Mouse (Mus musculus): Measurements from ENCODE around the gene Mdp1. TPM values are rescaled to one million over a fixed set of nuclear protein-coding genes. Genes with fewer than 3 reads are reported as not detected.

Gene Mdp1
- 10 to 100 TPM; 59.0 to 65.8 (median 62.3) TPM for total RNA-seq (2022)

- DNase-seq = peak; percentile 66
Observed at GRCm38 (mm10) chr14:55659960-55660573, at the start of gene Mdp1. Gene Mdp1 (minus strand): TSS chr14:55660508.

- DNase-seq = no peak
Observed at GRCm38 (mm10) chr14:55709509-55709908, 49.2 kb upstream of the Mdp1 start.

DNA sequence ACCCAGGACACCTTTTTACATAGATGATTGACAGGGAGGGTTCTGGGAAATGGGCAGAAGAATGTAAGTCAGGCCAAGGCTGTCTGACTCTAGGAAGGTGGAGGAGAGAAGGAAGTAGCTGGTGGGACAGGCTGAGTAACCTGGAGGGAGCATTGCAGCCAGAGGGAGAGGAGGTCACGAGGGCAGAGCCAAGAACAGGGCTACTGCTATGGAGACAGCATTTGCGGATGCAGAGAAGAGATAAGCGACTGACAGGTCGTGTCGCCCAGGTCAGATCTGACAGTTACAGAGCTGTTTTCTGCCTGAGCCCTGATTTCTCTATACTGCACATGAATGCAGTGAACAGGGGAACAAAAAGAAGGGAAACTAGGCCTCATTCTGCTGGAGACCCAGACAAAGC lies 47.1 kb upstream of the Mdp1 start:
- no peak for DNase-seq

- no peak for DNase-seq
Observed at GRCm38 (mm10) chr14:55706051-55706600, 45.8 kb upstream of the Mdp1 start.

GRCm38 (mm10) chr14:55702761-55703160 lies 42.5 kb upstream of the Mdp1 start:
- DNase-seq = no peak

GRCm38 (mm10) chr14:55701131-55701530 lies 40.8 kb upstream of the Mdp1 start:
- no peak for DNase-seq

GRCm38 (mm10) chr14:55697226-55697625 lies 36.9 kb upstream of the Mdp1 start:
- DNase-seq = no peak

- no peak for DNase-seq
Observed at GRCm38 (mm10) chr14:55689433-55689832, 29.1 kb upstream of the Mdp1 start.

GRCm38 (mm10) chr14:55682118-55682493 lies 21.8 kb upstream of the Mdp1 start:
- DNase-seq = no peak

GRCm38 (mm10) chr14:55681160-55682117 lies 21.1 kb upstream of the Mdp1 start, which contains the start of gene Tinf2:
Gene Tinf2 (minus strand): TSS chr14:55681820.
- peak; percentile 94 for DNase-seq

- no peak for DNase-seq
Observed at GRCm38 (mm10) chr14:55677615-55678014, 17.3 kb upstream of the Mdp1 start.

DNA sequence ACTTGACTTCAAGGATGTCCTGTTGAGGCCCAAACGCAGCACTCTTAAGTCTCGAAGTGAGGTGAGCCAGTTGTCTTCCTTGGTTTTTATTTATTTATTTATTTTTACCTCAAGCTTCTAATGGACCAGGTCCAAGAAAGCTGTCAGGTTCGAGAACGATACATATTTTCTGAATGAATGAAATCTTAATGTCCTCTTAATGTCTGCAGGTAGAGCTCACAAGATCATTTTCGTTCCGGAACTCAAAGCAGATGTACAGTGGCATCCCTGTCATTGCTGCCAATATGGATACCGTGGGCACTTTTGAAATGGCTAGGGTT lies 12.4 kb upstream of the Mdp1 start:
- no peak for DNase-seq

DNA sequence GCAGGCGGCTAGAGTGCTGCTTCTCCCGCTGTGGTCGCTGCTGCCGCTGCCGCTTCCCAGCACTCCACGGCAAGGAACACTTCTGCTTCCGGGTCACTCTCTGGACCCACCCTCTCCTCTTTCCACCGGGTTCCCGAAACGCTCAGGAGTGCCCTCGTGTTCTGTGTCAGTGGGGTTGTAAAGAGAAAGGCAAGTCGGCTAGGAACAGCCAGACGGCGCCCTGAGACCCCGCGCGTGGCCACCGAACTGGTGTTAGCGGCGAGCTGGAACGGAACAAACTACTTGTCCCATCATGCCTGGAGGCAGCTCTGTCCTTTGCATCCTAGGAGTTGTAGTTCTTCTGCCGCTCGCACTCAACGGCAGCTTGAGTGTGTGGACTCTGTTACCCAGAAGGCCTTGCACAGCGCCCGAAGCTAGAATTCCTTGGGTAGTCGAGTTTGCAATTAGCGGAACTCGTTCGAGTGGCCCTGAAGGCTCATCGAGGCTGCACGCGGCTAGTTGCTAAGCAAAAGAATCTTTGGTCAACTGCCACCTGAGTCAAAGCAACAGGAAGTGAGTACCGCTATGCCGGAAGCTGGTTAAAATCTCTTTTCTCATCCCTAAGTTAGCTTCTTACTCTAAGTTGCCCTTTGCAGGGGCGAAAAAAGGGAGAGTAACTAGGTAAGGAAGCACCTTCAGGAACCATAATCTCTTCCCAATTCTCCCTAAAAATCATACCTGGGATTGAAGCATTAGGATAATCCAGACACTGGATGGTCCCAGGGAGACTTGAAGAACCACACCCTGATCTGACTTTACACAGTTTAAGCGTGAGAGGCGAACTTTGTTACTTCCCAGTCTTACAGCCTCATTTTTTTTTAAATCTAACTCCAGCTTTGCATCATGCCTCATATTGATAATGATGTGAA lies 11.8 kb upstream of the Mdp1 start, which contains the start of the genes Gmpr2 and Nedd8:
Gene Gmpr2 (plus strand): TSS at position 109 of the 908 bp plus-strand sequence.
Gene Nedd8 (minus strand): TSS at position 292 of the 908 bp plus-strand sequence.
- peak; percentile 94 for DNase-seq

- no peak for DNase-seq
Observed at GRCm38 (mm10) chr14:55671486-55671832, 11.2 kb upstream of the Mdp1 start.

- DNase-seq = no peak
Observed at GRCm38 (mm10) chr14:55660636-55661035, 328 bp upstream of the Mdp1 start.

GRCm38 (mm10) chr14:55658011-55658410 lies 2.3 kb downstream of the Mdp1 start:
- peak; percentile 76 for DNase-seq

DNA sequence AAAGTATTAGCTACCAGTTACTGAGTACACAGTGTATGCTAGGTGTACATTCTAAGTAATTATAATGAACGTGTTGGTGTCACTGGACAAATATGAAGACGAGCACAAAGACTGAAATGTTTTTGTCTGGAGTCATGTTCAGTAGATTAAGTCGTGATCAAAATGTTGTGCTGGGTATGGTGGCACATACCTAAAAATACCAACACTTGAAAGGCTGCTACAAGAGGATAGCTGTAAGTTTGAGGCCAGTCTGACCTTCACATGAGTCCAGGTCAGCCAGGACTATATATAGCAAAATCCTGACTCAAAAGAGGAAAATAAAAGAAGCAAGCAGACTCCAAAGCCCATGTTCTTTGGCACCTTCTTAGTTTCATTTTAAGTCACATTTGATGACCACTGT lies 3.4 kb downstream of the Mdp1 start:
- no peak for DNase-seq

GRCm38 (mm10) chr14:55651528-55651927 lies 8.8 kb downstream of the Mdp1 start:
- no peak for DNase-seq

- no peak for DNase-seq
Observed at GRCm38 (mm10) chr14:55649884-55650283, 10.4 kb downstream of the Mdp1 start, which contains the start of gene Tssk4. Gene Tssk4 (plus strand): TSS chr14:55650184.

- no peak for DNase-seq
Observed at GRCm38 (mm10) chr14:55644261-55644888, 15.9 kb downstream of the Mdp1 start.

DNA sequence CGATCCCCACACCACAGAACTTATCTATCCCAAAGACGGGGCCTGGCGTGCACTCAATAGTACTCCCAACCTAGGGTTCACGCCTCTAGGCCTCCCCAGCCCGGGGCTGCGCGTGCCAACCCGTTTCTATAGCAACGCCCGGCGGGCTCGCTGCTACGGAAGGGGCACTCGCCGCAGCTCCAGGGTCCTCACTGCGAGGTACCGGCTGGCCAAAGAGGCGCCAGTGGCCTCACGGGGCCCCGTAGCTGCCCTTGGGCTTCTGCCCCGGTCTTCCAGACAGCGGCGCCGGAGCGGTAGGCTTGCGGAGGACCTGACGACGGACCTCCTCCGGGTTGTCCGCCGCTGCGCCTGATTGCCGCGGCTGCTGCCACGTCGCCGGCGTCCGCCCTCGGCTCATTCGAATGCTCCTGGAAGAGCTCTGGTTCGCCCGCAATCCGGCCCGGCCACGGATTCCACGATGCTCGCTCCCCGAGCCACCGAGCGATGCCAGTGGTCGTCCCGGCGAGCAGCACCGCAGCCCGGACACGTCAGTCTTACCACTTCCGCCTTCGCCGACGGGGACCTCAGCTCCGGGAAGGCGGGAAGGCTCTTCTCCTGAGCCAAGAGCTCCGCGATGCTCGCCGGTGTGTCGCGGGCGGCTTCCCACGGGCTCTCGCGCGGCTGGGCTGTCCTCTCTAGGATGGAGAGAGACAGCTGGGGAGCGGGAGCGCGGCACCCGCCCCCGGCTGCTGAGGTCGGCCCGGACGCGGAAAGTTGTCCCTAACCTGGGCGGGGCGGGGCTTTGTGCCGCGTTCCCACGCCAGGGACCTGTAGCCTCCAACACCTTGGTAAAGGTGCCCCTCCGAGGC lies 17.0 kb downstream of the Mdp1 start, which contains the start of gene Tm9sf1:
Gene Tm9sf1 (minus strand): TSS at position 747 of the 848 bp plus-strand sequence.
- DNase-seq = peak; percentile 80

All from adrenal gland, adult 8-10 months (tissue).